Mouse (Mus musculus): ENCODE measurements at regions not wholly inside any gene's neighbourhood (a gene's known extent, or its start where the extent isn't known, plus 50 kb on each side); places are given as distances from the start of the nearest gene placed in this dataset.

DNA sequence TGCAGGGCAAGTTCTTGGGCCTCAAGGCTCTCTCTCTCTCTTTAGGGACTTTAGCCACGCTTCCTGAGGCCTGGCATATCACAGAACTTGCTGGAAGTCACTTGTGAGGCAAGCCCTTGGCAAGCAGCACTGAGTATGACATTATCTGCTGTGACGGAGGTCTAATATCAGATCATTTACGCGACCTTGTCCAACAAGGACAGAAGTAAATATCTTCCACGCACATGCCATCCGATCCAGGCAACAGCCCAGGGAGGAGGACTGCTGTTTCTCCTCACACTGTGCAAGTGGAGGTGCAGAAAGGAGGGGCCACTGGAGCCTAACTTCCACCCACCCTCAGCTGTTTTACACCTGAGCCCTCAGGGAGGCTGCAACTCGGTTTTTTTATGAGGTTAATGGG, 156.8 kb upstream of the Jun start:
- ATAC-seq (ENCODE audit: low FRiP score, low TSS enrichment) (no peak), DNase-seq (no peak)
- WGBS: 89% methylated on average over 7 of the region's 7 CpGs
- Histone ChIP-seq H3K36me3 (ENCODE audit: control insufficient read depth, insufficient read depth, low read length) (no peaks in the 10 kb centered on the region), H3K4me1 (ENCODE audit: control insufficient read depth, insufficient read depth, low read length) (no peaks in the 10 kb centered on the region), H3K9ac (replicated peaks; ENCODE audit: low read length) (no peak overlapping the region), H3K27me3 (ENCODE audit: control insufficient read depth, insufficient read depth, low read length) (no peaks in the 10 kb centered on the region), H3K4me2 (ENCODE audit: low read length) (no peak overlapping the region), H3K9me3 (ENCODE audit: control insufficient read depth, low read length) (no peaks in the 10 kb centered on the region), H3K27ac (replicated peaks; ENCODE audit: low read depth, low read length) (no peak overlapping the region), H3K4me3 (replicated peaks; ENCODE audit: low read depth, low read length) (no peak overlapping the region)

DNA sequence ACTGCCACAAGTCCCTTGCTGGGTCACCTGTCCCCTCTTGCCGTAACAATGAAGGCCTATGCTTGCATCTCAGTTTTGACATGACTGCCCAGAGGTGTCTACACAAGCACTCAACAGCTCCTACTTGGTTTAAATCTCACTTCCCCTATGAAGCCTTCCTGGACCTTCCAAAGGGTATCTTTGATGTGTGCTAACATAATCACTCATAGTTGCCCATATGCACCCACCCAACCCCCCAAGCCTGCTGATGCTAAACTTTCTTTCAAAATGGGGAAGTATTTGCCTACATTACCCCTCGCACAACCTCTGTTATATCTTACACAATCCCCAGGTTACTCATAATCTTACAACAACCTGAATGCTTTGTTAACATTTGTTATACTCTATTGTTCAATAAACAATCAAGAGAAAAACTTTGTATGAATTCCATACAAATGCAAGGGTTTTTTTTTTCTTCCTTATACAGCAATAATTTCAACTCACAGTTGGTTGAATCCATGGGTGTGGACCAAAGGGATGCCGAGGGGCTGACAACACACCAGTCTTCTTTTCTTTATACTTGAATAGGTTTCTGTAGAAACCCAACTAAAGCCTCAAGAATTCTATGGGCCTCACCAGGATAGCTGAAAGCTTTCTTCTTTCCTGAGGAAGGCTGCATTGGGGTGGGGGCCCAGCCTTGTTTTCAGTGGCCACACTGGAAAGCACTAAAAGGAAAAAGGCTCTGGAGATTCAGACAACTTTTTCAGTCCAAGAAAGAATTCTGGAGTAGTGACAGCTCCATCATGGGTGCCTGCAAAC, 157.5 kb upstream of the Jun start:
- Histone ChIP-seq H3K36me3 (ENCODE audit: control insufficient read depth, insufficient read depth, low read length) (no peaks in the 10 kb centered on the region), H3K27me3 (ENCODE audit: control insufficient read depth, insufficient read depth, low read length) (no peaks in the 10 kb centered on the region), H3K9ac (replicated peaks; ENCODE audit: low read length) (no peak overlapping the region), H3K4me2 (ENCODE audit: low read length) (no peak overlapping the region), H3K4me1 (ENCODE audit: control insufficient read depth, insufficient read depth, low read length) (no peaks in the 10 kb centered on the region), H3K4me3 (replicated peaks; ENCODE audit: low read depth, low read length) (no peak overlapping the region), H3K27ac (replicated peaks; ENCODE audit: low read depth, low read length) (no peak overlapping the region), H3K9me3 (ENCODE audit: control insufficient read depth, low read length) (no peaks in the 10 kb centered on the region)
- ATAC-seq (ENCODE audit: low FRiP score, low TSS enrichment) (no peak), DNase-seq (no peak)
- 58% methylated on average over 3 of the region's 3 CpGs for WGBS

DNA sequence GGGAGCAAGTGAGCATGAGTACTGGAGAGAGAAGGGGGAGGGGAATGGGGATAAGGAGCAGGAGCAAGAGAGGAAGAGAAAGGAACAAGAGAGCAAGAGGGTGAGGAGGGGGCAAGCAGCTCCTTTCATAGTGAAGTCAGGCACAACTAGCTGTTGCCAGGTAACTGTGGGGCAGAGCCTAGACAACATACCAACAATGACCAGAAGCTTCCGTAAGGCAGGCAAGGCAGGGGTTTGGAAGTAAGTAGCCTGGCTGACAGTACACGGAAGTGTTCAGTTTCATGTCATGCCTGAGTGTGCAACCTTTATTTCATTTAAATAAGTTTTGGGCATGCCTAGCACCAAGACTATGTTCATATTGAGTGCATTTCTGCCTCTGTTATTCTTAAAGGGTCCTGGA, 160.5 kb upstream of the Jun start:
- no peaks in the 10 kb centered on the region for H3K9me3 ChIP-seq (ENCODE audit: control insufficient read depth, low read length)
- no peaks in the 10 kb centered on the region for H3K4me1 ChIP-seq (ENCODE audit: control insufficient read depth, insufficient read depth, low read length)
- 36% methylated on average over 2 of the region's 2 CpGs for WGBS
- no peak overlapping the region for H3K4me3 ChIP-seq (replicated peaks; ENCODE audit: low read depth, low read length)
- ATAC-seq (ENCODE audit: low FRiP score, low TSS enrichment) (no peak), DNase-seq (no peak)
- H3K4me2 ChIP-seq (ENCODE audit: low read length): no peak overlapping the region
- H3K36me3 ChIP-seq (ENCODE audit: control insufficient read depth, insufficient read depth, low read length): no peaks in the 10 kb centered on the region
- no peaks in the 10 kb centered on the region for H3K27me3 ChIP-seq (ENCODE audit: control insufficient read depth, insufficient read depth, low read length)
- no peak overlapping the region for H3K9ac ChIP-seq (replicated peaks; ENCODE audit: low read length)
- no peak overlapping the region for H3K27ac ChIP-seq (replicated peaks; ENCODE audit: low read depth, low read length)

DNA sequence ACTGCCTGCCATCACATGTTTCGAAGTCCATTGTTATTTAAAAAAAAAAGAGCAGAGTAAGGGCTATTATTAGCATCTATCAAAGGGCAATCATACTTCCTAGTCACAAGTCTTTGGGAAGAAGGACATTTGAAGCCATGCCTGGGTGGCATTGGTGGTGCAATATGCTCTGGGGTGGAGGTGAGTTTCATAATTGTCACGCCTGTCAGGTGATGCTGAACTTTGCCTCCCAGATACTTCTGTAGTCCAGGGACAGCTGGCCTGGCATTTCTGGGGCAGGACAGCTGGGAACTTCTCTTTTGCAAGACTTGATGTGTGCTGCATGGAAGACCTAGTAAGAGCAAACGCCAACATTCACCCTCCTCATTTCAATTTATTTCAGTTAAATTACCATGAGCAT, 161.0 kb upstream of the Jun start:
- H3K36me3 ChIP-seq (ENCODE audit: control insufficient read depth, insufficient read depth, low read length): no peaks in the 10 kb centered on the region
- no peaks in the 10 kb centered on the region for H3K27me3 ChIP-seq (ENCODE audit: control insufficient read depth, insufficient read depth, low read length)
- H3K4me1 ChIP-seq (ENCODE audit: control insufficient read depth, insufficient read depth, low read length): no peaks in the 10 kb centered on the region
- H3K27ac ChIP-seq (replicated peaks; ENCODE audit: low read depth, low read length): no peak overlapping the region
- 88% methylated on average over 3 of the region's 3 CpGs for WGBS
- no peak overlapping the region for H3K4me2 ChIP-seq (ENCODE audit: low read length)
- no peak for ATAC-seq (ENCODE audit: low FRiP score, low TSS enrichment)
- no peak for DNase-seq
- H3K4me3 ChIP-seq (replicated peaks; ENCODE audit: low read depth, low read length): no peak overlapping the region
- H3K9me3 ChIP-seq (ENCODE audit: control insufficient read depth, low read length): no peaks in the 10 kb centered on the region
- H3K9ac ChIP-seq (replicated peaks; ENCODE audit: low read length): no peak overlapping the region

DNA sequence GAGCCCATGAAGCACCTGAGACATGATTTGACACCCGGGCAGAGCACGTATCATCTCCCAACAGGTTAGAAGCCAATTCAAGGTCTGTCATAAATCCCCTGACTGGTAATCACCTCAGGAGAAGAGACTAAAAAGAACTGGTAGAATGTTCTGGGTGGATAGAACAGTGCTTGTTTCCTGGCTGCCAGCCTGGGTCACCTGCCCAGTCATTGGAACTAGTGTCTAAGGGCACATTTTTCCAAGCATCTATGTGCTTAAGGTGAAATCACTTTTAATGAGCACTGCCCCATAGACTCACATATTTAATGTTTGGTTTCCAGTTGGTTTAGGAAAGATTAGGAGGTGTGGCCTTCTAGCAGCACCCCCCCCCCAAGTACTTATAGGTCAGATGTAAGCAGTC, 162.0 kb upstream of the Jun start:
- no peak overlapping the region for H3K4me2 ChIP-seq (ENCODE audit: low read length)
- no peaks in the 10 kb centered on the region for H3K4me1 ChIP-seq (ENCODE audit: control insufficient read depth, insufficient read depth, low read length)
- 100% methylated on average over 2 of the region's 2 CpGs for WGBS
- DNase-seq (no peak), ATAC-seq (ENCODE audit: low FRiP score, low TSS enrichment) (no peak)
- no peak overlapping the region for H3K4me3 ChIP-seq (replicated peaks; ENCODE audit: low read depth, low read length)
- no peaks in the 10 kb centered on the region for H3K27me3 ChIP-seq (ENCODE audit: control insufficient read depth, insufficient read depth, low read length)
- H3K27ac ChIP-seq (replicated peaks; ENCODE audit: low read depth, low read length): no peak overlapping the region
- H3K9ac ChIP-seq (replicated peaks; ENCODE audit: low read length): no peak overlapping the region
- H3K9me3 ChIP-seq (ENCODE audit: control insufficient read depth, low read length): no peaks in the 10 kb centered on the region
- H3K36me3 ChIP-seq (ENCODE audit: control insufficient read depth, insufficient read depth, low read length): no peaks in the 10 kb centered on the region

DNA sequence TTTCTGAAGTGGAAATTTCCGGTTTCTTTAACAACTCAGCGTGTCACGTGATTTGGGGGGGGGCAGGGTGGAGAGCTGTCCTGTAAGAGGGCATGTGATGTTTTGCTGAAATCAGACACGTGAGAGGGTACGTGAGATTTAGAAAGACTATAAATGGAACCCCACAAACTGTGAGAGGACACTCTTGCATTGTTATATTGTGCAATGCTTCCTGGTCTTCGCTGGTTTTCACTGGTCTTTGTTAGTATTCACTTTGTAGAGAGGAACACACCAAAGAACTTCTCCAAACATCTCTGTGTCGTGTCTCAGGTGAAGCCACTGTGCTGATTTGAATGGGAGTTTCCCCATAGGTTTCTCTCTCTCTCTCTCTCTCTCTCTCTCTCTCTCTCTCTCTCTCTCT, 163.2 kb upstream of the Jun start:
- H3K4me3 ChIP-seq (replicated peaks; ENCODE audit: low read depth, low read length): no peak overlapping the region
- no peaks in the 10 kb centered on the region for H3K27me3 ChIP-seq (ENCODE audit: control insufficient read depth, insufficient read depth, low read length)
- WGBS: 89% methylated on average over 7 of the region's 7 CpGs
- DNase-seq: no peak
- no peaks in the 10 kb centered on the region for H3K4me1 ChIP-seq (ENCODE audit: control insufficient read depth, insufficient read depth, low read length)
- H3K9ac ChIP-seq (replicated peaks; ENCODE audit: low read length): no peak overlapping the region
- no peaks in the 10 kb centered on the region for H3K9me3 ChIP-seq (ENCODE audit: control insufficient read depth, low read length)
- H3K4me2 ChIP-seq (ENCODE audit: low read length): no peak overlapping the region
- no peak overlapping the region for H3K27ac ChIP-seq (replicated peaks; ENCODE audit: low read depth, low read length)
- H3K36me3 ChIP-seq (ENCODE audit: control insufficient read depth, insufficient read depth, low read length): no peaks in the 10 kb centered on the region
- no peak for ATAC-seq (ENCODE audit: low FRiP score, low TSS enrichment)

DNA sequence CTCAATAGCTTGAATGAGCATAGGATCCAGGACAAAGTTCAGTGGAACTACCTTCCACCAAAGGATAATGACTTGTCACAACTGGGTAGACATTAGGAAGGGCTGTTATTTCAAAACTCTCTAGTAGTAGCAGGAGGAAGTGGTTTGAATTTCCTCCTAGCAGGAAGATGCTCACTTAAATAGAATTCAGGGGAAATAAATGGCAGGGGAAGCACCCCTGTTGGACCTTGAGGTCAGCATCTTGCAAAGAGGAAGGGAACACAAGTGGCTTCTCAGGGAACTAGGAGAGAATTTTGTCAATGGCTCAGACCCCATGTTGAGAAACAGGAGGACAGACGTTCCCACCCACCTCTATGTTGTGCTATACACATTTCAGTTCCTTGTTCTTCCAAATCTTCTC, 178.4 kb upstream of the Jun start:
- Histone ChIP-seq H3K36me3 (ENCODE audit: control insufficient read depth, insufficient read depth, low read length) (no peaks in the 10 kb centered on the region), H3K27ac (replicated peaks; ENCODE audit: low read depth, low read length) (no peak overlapping the region), H3K9ac (replicated peaks; ENCODE audit: low read length) (no peak overlapping the region), H3K27me3 (ENCODE audit: control insufficient read depth, insufficient read depth, low read length) (no peaks in the 10 kb centered on the region), H3K9me3 (ENCODE audit: control insufficient read depth, low read length) (no peaks in the 10 kb centered on the region), H3K4me1 (ENCODE audit: control insufficient read depth, insufficient read depth, low read length) (no peaks in the 10 kb centered on the region), H3K4me2 (ENCODE audit: low read length) (no peak overlapping the region), H3K4me3 (replicated peaks; ENCODE audit: low read depth, low read length) (no peak overlapping the region)
- ATAC-seq (ENCODE audit: low FRiP score, low TSS enrichment) (no peak), DNase-seq (no peak)
- 71% methylated on average over 1 of the region's 1 CpGs for WGBS

DNA sequence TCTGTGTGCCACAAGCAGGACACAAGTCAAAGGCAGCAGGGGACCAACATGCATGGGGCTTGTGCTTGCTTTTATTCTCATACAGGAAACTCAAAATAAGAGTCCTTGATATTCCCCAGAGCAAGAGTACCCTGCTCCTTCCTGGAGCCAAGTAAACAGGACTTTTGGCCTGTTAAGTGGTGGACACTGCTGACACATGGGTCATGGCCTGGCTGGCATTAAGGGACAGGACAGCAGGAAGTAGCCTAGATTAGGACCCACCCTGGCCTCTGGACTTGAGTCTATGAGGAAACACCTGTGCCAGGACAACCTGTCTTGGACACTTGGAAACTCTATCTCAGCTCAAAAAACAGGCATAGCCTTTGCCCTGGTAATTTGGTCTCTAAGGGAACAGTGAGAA, 181.0 kb upstream of the Jun start:
- ATAC-seq (ENCODE audit: low FRiP score, low TSS enrichment) (no peak), DNase-seq (no peak)
- H3K27ac ChIP-seq (replicated peaks; ENCODE audit: low read depth, low read length): no peak overlapping the region
- H3K4me1 ChIP-seq (ENCODE audit: control insufficient read depth, insufficient read depth, low read length): no peaks in the 10 kb centered on the region
- no peaks in the 10 kb centered on the region for H3K9me3 ChIP-seq (ENCODE audit: control insufficient read depth, low read length)
- H3K27me3 ChIP-seq (ENCODE audit: control insufficient read depth, insufficient read depth, low read length): no peaks in the 10 kb centered on the region
- H3K36me3 ChIP-seq (ENCODE audit: control insufficient read depth, insufficient read depth, low read length): no peaks in the 10 kb centered on the region
- H3K4me2 ChIP-seq (ENCODE audit: low read length): no peak overlapping the region
- no peak overlapping the region for H3K9ac ChIP-seq (replicated peaks; ENCODE audit: low read length)
- no peak overlapping the region for H3K4me3 ChIP-seq (replicated peaks; ENCODE audit: low read depth, low read length)

DNA sequence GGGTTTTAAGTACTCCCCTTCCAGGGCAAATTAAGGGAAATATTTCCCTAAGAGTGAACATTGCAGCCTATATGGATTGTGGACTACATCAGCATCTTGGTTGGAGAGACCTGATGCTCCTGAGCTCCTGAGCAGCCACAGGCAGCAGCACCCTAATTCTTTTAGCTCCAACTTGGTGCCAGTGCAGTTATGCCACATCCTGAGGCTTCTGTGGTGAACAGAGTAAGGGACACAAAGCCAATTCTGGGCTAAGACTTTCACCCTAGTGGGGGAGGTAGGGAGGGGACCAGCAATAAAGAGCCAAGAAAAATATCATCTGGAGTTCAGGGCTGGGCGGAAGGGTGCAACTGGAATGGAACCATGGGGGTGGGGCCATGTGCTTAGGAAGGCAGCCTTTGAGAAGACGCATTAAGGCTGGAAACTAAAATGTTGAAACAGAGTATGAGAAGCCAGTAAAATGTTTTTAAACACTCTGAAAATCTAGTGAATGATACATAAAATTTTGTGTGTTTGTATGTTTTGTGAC, 182.1 kb upstream of the Jun start:
- no peak for DNase-seq
- no peak for ATAC-seq (ENCODE audit: low FRiP score, low TSS enrichment)
- Histone ChIP-seq H3K36me3 (ENCODE audit: control insufficient read depth, insufficient read depth, low read length) (no peaks in the 10 kb centered on the region), H3K27ac (replicated peaks; ENCODE audit: low read depth, low read length) (no peak overlapping the region), H3K4me3 (replicated peaks; ENCODE audit: low read depth, low read length) (no peak overlapping the region), H3K9me3 (ENCODE audit: control insufficient read depth, low read length) (no peaks in the 10 kb centered on the region), H3K27me3 (ENCODE audit: control insufficient read depth, insufficient read depth, low read length) (no peaks in the 10 kb centered on the region), H3K4me2 (ENCODE audit: low read length) (no peak overlapping the region), H3K9ac (replicated peaks; ENCODE audit: low read length) (no peak overlapping the region), H3K4me1 (ENCODE audit: control insufficient read depth, insufficient read depth, low read length) (no peaks in the 10 kb centered on the region)
- 94% methylated on average over 2 of the region's 2 CpGs for WGBS

All from midbrain, embryonic 14.5 days (tissue).